Mouse (Mus musculus): Measurements from ENCODE around the gene Fdx1.
A peak's percentile ranks its signal among the peaks of the same experiment; 100 is the strongest.

Fdx1 gene

DNA sequence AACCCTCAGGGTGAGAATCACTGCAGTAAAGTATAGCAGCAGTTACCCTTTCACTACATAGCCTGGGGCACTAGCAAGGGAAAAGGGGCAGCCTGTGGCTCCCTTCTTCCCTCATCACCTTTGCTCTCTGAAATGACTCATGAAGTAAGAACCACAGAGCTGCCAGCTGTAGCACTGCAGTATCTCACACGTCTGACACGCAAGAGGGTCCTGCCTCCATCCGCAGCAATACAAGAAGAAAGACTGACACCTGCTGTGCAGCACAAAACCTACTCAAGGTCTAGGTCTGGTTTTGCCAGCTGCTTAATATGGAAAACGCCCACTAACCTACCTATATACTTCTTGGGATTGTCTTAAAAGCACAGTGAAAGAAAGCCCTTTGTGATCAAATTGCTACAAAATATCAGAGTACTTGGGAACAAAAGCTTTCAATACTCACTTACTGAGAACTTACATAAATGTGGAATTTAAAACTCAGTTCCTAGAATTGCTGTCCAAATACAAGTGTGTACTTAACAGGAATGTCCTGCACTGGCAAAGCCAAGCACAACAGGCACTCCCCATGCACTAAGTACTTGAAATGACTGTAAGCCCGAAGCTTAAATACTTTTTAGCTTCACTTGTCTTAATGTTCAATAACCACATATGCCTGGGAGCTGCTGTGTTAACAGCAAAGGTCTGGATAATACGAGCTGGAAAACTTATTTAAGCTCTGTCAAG is 2.0 kb downstream of the Fdx1 start:
- no peak for DNase-seq

DNA sequence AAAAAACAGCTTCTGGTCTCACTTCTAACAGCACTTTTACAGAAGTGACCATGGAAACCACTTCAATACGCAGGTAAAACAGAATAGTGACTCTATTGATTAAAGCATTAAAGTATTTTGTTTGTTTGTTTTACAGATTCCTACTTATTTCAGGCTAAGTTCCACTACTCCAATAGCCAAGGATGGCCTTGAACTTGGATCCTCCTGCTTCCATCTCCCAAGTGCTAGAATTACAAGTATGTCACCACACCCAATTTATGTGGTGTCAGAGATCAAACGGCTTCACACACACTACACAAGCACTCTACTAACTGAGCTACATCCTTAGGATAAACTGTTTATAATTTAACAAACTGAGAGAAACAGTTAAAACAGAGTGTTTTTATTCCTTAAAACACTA is 3.0 kb downstream of the Fdx1 start:
- no peak for DNase-seq

DNA sequence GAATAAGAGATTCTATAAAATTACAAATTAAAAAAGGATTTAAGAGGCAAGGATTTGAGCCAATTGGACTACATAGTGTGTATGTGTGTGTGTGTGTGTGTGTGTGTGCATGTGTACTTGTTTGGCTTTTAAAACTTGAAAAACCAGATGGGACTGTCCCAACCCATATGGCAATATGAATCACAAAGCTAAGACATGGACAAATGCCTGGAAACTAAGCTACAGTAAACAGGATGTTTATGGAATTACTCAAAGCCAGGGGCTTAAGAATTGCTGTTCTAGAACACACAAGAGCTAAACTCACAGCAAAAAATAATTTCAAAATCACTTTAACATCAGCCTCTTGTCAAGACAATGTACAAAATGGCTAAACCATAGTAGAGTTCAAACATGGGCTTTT is 4.4 kb downstream of the Fdx1 start:
- no peak for DNase-seq

DNA sequence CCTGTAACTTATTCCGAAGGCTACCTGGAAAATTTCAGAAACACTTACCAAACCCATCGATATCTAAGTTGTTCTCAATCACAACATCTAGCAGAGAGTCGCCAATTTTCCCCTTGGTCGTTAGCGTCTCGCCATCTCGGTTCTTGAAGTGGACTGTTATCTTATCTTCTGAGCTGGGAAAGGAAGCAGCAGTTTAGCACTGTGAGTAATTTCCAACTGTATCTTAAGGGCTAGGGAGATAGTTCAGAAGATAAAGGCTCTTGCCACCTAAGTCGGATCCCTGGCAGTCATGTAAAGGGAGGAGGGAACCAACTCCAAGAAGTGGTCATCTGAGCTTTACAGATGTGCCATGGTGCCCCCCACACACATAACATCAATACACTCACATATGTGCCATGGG is 6.3 kb downstream of the Fdx1 start:
- no peak for DNase-seq

DNA sequence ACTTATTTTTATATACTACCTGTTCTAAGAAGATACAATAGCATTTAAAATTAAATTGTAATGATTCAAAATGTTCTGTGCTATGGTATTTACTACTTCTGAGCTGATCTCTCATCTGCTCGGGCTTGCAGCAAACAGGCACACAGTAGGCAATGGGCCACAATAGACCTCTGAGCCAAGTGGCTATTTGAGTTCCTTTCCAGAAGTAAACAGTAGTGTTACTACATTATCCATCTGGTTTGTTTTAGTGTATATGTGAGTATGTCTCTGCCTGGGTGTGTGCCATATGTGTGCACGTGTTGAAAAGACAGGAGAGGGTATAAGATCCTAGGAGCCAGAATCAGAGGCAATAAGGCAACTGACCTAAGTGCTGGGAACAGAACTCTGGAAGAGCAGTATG is 6.9 kb downstream of the Fdx1 start:
- no peak for DNase-seq

DNA sequence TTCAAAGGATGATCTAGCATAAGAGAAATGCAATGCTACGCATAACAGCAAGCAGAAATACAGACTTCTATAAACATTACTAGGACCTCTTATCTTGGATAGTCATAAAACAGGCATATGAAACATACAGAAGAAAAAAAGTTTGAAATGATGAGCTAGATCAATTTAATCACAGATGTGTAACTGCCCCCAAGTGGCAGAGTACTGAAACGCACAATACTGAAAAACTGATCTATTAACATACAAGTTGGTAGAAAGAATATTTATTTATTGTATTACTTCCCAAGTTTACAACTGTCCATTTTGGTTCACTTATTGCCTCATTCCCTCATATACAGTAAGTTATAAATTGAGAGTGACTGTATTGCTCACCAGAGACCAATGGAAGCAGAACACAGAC is 12.0 kb downstream of the Fdx1 start:
- peak in 1 of 2 experiments; percentile 6 for DNase-seq

DNA sequence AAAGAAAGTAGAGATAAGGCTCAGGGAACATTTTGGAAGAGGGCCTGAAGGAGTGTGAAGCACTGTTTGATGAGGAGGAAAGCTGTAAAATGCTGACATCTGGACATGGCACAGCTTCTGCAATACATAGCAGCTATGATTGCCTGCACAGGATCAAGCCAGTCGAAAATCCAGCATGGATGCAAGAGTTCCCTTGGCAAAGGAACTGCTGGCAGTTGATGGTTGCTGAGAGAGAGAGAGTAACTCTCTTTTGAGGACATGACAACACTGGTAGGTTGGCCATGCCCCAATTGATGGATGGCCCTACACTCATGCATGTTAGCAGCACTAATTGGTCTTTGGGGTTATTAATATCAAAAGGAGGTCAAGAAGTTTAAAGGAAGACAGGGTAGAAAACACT is 12.7 kb downstream of the Fdx1 start:
- no peak for DNase-seq

DNA sequence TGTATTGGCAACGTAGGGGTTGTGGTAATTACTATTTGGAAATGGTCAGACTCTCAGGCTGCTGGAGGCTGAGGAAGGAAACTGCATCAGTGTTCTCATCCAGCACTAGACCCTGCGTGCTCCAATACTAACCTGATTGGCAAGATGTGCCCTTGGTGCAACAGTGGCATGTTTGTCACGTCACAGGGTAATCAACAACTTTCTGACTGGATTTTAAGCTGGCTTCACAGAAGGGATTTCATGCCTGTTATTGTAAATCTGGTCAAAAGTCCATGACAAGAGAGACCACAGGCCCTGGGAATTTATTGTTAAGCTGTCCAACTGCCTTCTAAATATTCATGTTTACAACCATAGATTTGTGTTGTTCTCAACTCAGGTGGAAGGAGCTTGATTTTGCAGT is 13.1 kb downstream of the Fdx1 start:
- no peak for DNase-seq

DNA sequence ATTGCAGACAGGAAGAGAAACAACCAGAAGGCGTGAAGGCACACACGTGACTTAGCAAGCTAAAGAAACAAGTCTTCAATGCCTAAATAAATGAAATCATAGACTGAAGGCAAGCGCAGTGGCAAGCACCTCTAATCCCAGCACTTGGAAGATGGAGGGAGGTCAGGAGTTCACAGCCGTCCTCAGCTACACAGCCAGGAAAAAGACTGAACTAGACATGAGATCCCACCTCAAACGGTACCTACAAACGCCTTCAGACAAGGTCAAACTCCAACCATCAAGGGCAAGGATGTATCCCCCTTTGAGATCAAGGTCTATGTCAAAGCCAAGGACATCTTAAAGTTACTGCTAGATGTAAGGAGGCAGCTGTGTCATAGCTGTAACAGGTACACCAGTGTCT is 19.4 kb downstream of the Fdx1 start:
- no peak for DNase-seq

DNA sequence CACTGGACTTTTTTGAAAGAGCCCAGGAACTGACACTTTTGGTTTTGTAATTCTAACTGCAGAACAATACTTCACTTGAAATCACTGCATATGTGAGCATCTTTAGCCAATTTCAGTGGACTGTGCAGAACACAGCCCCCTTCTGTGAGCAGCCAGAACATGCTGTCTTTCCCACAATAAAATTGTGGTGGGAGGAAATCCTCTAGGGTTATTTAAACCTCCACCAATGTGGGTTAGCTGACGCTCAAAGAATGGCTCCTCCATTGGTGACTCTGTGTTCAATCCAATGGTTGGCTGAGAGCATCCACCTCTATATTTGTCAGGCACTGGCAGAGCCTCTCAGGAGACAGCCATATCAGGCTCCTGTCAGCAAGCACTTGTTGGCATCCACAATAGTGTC is 28.7 kb downstream of the Fdx1 start:
- no peak for DNase-seq

DNA sequence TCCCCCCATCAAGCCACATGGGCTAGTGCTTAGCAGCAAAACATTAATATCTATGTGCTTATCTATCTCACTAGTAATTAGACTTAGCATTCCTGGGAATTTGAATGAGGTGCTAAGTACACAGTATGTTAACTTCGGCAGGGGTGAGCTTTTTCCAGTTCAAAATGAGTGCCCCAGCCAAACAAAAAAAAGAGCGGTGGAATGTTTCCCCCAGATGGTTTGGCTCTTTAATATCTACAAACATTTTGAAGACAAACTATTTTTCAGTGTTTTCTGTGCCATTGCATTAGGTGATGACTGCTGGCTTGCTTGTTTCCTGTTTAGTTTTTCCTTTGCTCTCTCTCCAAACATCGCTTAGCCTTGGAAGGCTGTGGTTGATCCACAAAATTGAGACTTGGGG is 31.4 kb downstream of the Fdx1 start:
- DNase-seq: no peak

DNA sequence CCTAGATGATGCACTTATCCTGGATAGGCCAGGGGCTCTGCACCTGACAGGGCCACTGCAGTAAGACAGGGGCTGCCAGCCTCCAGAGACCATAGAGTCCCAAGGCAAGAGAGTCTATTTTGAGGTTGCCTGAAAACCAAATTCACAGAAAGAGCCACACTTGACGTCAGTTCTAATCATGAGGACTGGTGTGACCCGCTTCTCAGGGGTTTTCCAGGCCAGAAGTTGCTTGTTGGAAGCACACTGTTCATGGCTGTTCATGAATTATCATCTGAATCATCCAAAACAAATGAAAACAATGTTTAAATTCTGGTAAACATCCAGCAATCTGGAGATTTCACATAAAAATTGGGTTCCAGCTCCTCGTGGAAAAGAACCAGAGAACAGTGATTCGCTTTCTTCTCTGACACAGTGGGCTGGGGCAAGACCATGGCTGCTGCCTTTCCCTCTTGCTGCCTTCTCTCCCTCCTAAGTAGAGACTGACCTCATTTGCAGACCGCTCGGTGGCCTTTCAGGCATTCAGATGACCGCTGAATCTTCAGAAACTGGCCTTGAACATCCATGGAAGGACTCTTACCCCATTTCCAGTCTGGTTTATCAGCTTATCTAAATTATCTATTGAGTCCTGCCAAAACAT is 32.2 kb downstream of the Fdx1 start:
- no peak for DNase-seq

DNA sequence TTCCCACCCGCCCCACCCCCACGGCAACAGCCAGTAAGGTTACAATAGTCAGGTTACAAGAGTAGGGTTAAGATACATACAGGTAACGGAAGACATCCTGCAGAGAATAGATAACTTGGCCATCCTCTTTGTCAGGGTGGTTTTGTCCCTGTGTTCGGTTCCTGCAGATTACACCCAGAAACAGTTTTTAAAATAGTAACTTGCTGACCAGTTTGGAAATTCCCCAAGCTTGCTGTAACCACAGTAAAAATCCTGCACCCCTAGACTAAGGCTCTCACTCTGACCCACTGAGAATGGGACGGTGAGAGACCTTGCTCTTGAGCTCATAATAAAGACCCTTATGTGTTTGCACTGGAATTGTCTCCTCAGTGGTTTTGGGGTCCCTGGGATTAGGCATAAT is 33.4 kb downstream of the Fdx1 start:
- DNase-seq: no peak

DNA sequence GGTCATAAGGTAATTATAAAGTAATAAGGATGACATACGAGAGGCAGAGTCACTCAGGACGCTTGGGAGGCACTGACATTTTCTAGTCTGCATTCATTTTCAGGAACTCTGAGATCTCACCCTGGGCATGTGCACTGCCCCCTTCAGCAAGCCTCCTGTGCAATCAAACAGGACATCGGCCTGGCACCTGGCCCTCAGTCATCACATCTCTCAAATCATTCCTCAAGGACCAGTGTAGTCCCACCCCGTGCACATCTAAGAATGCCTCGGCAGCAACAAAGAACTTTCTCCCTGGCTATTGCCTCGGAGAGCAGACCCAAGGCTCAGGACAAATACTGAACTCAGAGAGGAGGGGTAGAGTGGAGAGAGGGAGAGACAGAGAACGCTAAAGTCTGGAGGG is 34.7 kb downstream of the Fdx1 start:
- no peak for DNase-seq

DNA sequence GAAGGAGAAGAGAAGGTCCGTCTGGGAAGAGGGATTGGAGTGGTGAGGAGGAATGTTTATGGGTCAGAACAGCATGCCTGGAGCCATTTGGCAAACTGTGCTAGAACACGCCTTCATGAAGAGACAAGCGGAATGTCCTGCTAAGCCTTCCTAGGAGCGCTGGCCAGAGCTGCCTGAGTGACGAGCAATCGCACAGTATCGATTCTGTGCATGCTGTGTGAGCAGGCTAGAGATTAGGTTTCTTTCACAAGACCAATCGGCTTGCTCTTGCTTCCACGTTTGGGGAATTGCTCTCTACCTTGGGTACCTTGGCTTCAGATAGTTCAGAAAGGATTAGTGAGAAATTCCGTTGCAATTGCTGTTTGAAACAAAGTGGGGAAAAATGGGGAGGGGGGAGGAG is 35.2 kb downstream of the Fdx1 start:
- no peak for DNase-seq

DNA sequence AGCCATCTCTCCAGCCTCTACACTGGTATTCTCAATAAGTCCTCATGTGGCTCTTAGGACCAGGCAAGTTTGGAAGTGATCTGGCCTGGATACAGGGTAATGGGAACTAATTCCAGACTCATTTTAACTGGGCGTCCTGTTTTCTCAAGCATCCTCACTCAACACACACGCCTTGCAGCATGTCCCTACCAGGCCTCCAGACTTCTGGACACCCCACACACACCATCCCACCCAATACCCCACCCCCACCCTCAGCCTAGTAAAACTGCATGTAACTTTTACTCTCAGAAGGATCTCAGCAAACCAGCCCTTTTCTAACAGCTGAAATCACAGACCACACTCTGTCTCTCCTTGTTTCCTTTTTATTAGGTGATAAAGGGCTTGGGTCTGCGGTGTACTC is 35.7 kb downstream of the Fdx1 start:
- no peak for DNase-seq

DNA sequence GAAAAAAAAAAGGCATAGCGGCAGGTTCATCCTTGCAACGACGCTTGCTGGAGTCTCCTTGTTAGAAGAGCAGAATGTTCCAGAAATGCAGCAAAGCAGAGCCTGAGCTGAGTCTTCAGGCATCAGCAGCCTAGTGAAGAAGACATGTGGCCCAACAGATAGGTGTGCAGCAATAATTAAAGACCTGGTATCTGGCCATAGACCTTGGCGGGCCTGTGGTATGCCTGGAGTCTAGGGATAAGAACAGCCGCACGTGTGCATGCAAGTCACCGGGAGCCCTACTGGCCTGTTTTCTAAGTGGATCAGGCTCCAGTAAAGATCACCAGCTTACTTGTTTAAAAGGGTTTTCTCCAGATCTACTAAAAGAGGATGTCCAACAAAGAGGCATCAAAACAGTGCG is 36.7 kb downstream of the Fdx1 start:
- DNase-seq: no peak

DNA sequence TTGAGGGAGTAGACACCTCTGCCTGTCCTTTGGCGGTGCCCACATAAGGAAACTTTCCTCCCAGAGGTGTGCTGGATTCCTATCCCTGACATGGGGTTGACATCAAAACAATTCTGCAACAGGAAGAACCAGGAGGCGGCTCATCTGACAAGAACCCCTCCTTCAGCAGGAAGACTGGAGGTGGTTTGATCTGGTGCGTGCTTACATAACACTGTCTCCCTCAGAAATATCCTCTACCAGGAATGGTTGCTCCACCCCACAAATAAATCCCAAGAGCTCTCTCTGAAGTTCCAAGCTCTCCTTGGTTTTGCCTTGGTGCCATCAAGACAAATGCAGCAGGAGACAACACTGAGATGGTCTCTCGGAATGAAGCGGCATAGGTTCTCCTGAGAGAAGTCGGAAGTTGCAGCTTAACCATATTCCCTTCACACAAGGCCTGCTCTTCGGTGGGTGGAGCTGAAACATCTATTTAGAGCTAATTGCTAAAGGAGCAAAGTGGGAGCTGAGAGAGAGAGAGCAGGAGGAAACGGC is 38.7 kb downstream of the Fdx1 start:
- no peak for DNase-seq

DNA sequence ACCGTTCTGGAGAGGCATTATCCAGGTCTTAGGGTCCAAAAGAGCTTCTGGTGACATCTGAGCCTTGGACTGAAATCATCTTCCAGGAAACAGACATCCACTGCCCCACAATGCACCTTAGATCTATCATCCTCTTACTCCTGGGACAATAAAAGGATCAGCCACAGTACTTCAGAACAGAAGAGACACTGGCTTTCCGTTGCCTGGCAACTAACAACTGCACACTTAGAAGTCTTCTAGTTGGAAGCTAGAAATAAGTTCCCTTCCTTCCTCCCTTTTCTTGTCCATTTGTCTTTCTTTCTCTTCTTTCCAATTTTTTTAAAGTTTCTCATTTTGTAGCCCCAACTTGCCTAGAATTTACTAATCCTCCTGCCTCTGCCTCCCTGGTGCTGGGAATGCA is 40.6 kb downstream of the Fdx1 start:
- DNase-seq: no peak

DNA sequence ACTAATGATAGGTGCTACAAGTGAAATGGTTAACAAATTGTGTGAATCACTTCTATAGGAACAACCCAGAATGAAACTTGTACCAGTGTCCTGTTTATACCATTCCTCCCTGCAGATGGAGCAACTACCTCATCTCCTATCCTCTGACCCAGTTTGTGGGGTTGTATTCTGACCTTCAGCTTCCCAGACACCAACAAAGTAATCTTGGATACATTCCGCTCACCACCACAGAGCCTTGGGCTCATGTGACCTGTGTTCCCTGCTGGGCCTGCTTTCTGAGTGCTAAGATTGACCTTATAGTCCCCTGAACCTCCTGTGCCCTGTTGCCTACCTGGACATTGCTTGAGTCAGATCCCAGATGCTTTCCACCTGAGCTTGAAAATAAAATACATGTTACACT is 47.8 kb downstream of the Fdx1 start:
- DNase-seq: no peak

DNA sequence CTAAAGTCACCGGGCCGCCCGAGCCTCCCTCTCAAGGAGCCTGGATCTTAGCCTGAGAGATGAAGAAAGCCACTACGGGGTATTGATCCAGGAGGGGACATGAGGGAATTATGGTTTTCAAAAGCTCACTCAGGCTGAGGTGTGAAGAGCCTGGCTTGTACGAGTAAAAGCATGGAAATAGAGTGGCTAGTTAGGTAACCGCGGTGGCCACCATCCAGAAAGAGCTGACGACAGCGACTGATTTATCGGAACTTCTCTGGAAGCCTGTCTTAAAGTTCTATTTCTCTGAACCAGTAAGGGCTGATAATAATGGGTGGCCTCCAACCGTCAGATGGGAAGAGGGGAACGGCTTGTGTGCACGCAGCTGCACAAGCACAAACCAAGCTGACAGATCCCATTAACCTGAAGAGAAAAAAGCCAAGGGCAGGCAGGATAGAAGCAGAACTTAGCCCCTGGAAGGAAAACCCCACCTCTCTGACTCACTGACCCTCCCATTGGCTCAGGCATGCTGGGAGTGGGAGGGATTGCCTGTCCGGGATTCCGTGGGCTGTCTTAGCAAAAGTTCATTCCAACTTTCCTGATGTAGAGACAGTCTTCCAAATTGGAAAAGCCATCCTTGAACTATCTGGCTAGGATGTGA is 48.8 kb downstream of the Fdx1 start:
- no peak for DNase-seq

DNA sequence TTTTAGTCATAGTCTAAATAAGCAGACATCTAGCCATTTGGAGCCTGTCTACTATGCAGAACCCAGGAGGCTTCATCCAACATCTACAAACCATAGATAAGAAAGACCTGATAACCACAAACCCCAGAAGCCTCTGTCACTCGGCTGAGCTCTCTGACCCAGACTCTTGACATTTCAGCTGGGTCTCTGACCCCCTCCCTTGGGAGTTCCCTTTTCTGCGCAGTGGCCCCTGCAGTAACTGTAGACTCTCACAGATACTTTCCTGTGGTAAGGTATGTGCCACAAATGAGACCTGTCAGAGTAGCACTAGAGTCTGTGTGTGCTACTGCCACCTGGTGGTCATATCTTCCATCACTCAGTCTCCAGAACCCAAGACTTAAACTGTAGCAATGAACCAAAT is 54.5 kb downstream of the Fdx1 start:
- peak; percentile 60 to 61 for DNase-seq

DNA sequence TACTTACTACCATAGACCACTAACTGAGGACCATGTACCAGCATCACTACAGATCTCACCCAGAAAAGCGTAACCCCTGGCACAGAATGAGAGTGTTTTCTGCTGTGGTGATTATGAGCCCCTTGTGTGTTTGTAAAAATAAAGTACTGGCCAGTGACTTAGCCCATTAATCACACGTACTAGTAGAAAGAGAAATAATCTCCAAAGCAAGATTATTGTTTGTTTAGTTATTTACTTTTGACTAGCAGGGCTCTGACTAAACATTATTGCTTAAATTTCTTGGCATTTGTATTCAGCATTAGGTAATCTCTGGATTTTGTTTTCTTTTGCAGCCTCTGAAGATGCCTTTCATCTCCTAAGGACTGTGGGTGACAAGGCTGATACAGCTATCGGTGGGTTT is 55.1 kb downstream of the Fdx1 start:
- DNase-seq: no peak

DNA sequence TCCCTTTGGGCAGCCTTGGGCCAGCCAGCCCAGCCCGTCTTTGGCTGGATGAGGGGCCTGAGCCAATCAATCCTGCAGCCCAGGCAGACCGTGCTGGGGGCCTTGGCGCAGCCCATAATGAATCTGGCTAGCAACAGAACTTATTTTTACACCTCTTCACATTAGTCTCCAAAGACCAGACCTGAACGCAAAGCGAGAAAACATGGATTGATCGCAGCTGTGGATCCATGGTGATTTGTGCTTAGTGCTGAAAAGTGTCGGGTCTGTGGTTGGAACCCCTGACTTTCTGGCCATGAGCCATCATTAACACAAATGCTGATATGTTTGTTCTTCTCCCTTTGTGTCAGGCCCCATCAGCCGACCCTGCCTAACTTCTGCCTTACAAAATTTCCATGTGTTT is 56.4 kb downstream of the Fdx1 start:
- DNase-seq: no peak

All from B cell, adult 2 months (primary cell).